22 mouse cellular contexts compared by ENCODE assay signal in the genomic region with DNA sequence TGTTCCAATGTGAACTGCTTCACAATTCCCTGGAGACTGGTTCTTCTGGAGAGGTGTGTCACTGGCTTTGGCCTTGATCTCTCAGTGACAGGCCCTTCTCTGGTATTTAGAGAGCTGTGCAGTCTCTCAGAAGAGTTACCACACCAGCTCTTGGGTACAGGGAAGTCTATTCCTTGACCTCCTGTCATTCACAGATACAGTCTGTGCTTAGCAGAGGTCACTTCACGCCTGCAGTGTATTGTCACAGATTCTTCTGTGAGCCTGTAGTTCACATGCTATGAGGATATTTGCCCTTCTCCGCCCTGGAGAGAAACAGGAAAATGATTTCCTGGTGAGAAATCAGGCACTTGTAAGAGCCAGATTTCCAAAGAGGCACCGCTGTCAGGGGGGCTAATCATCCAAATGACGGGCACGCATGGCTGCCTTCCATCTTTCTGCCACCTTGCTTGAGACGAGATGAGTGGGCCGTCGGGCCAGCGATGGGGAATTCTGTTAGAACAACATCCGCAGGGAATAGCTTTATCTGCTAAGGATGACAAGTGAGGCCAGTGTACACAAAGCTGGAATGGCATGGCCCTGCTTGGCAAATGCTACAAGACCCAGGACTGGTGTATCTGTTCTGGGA.
DNase-seq lines count a peak whose midpoint lies in the region; ATAC-seq and TF ChIP-seq lines count a peak whose summit lies in the region.
"Had no signal": no experiment of that assay in that cellular context is flagged by ENCODE, and none has a peak within 500 bp of the region (broad histone marks: within the 10 kb centered on the region; RNA-seq: fewer than 3 reads in every experiment).

No protein-coding gene starts in this region.

- no peak overlapping the region for H3K9ac ChIP-seq in midbrain, embryonic 14.5 days (replicated peaks; ENCODE audit: low read length)
- H3K9ac ChIP-seq in midbrain, embryonic 16.5 days (ENCODE audit: low read depth, low read length), result no peak overlapping the region
- H3K9ac ChIP-seq in heart, embryonic 14.5 days (ENCODE audit: low read length), result 0 out of 2 replicates have a peak overlapping the region, but pooled peaks have one; percentile 1
- H3K9ac ChIP-seq in hindbrain, embryonic 16.5 days (ENCODE audit: low read depth, low read length), result no peak overlapping the region
- H3K9ac ChIP-seq: forebrain, embryonic 12.5 days; limb, embryonic 12.5 days; liver, embryonic 12.5 days; lung, embryonic 14.5 days; midbrain, embryonic 12.5 days; neural tube, embryonic 15.5 days had no signal

- H3K4me1 ChIP-seq in heart, embryonic 10.5 days, result peaks cover 23% of the 10 kb centered on the region
- no peaks in the 10 kb centered on the region for H3K4me1 ChIP-seq in midbrain, embryonic 14.5 days (ENCODE audit: control insufficient read depth, insufficient read depth, low read length)
- no peaks in the 10 kb centered on the region for H3K4me1 ChIP-seq in midbrain, embryonic 16.5 days (ENCODE audit: control insufficient read depth, insufficient read depth, low read length)
- H3K4me1 ChIP-seq in heart, embryonic 14.5 days (ENCODE audit: control insufficient read depth in 2 of 2, insufficient read depth in 2 of 2, low read length in 2 of 2), result peaks cover 17 to 30% of the 10 kb centered on the region in 2 experiments
- H3K4me1 ChIP-seq in hindbrain, embryonic 16.5 days (ENCODE audit: control insufficient read depth, insufficient read depth, low read depth, low read length), result peaks cover 4% of the 10 kb centered on the region
- no peaks in the 10 kb centered on the region; the same call in 1 of the 2 replicates for H3K4me1 ChIP-seq in lung, adult 2 months (ENCODE audit: control insufficient read depth, insufficient read depth, low read length)
- H3K4me1 ChIP-seq: liver, embryonic 12.5 days had no signal

- H3K27ac ChIP-seq in heart, embryonic 10.5 days, result 0 out of 2 replicates have a peak overlapping the region, but pooled peaks have one; percentile 42
- 0 out of 2 replicates have a peak overlapping the region, but pooled peaks have one; percentile 5 for H3K27ac ChIP-seq in midbrain, embryonic 14.5 days (replicated peaks; ENCODE audit: low read depth, low read length)
- H3K27ac ChIP-seq in midbrain, embryonic 16.5 days (ENCODE audit: low read length), result no peak overlapping the region
- peak overlapping the region; percentile 34 to 82 for H3K27ac ChIP-seq in heart, embryonic 14.5 days (replicated peaks in 1 of 2; ENCODE audit: control insufficient read depth in 1 of 2, insufficient read depth in 1 of 2, low read depth in 2 of 2, low read length in 2 of 2)
- peak overlapping the region; percentile 13; the same call in 1 of the 2 replicates for H3K27ac ChIP-seq in hindbrain, embryonic 16.5 days (ENCODE audit: low read depth, low read length)
- H3K27ac ChIP-seq: forebrain, embryonic 12.5 days; limb, embryonic 12.5 days; liver, embryonic 12.5 days; macrophage; midbrain, embryonic 12.5 days; neural tube, embryonic 15.5 days had no signal

- no peak overlapping the region for H3K4me2 ChIP-seq in midbrain, embryonic 14.5 days (ENCODE audit: low read length)
- H3K4me2 ChIP-seq in midbrain, embryonic 16.5 days (ENCODE audit: low read length), result no peak overlapping the region
- H3K4me2 ChIP-seq in heart, embryonic 14.5 days (ENCODE audit: low read length), result 0 out of 2 replicates have a peak overlapping the region, but pooled peaks have one; percentile 1
- no peak overlapping the region for H3K4me2 ChIP-seq in hindbrain, embryonic 16.5 days (ENCODE audit: low read length)
- H3K4me2 ChIP-seq: forebrain, embryonic 12.5 days; limb, embryonic 12.5 days; liver, embryonic 12.5 days; lung, embryonic 14.5 days; midbrain, embryonic 12.5 days; neural tube, embryonic 15.5 days had no signal

- H3K9me3 ChIP-seq in heart, embryonic 10.5 days, result no peaks in the 10 kb centered on the region
- H3K9me3 ChIP-seq in midbrain, embryonic 14.5 days (ENCODE audit: control insufficient read depth, low read length), result no peaks in the 10 kb centered on the region
- no peaks in the 10 kb centered on the region for H3K9me3 ChIP-seq in midbrain, embryonic 16.5 days (replicated peaks; ENCODE audit: control insufficient read depth, low read length, poor library complexity, severe bottlenecking)
- H3K9me3 ChIP-seq in heart, embryonic 14.5 days (ENCODE audit: control insufficient read depth, low read length), result no peaks in the 10 kb centered on the region
- no peaks in the 10 kb centered on the region for H3K9me3 ChIP-seq in hindbrain, embryonic 16.5 days (ENCODE audit: control insufficient read depth, low read length)
- H3K9me3 ChIP-seq: forebrain, embryonic 12.5 days; limb, embryonic 12.5 days; liver, embryonic 12.5 days; midbrain, embryonic 12.5 days; neural tube, embryonic 15.5 days had no signal

- H3K27me3 ChIP-seq in heart, embryonic 10.5 days (ENCODE audit: insufficient read depth, poor library complexity, severe bottlenecking), result no peaks in the 10 kb centered on the region
- no peaks in the 10 kb centered on the region for H3K27me3 ChIP-seq in midbrain, embryonic 14.5 days (ENCODE audit: control insufficient read depth, insufficient read depth, low read length)
- no peaks in the 10 kb centered on the region for H3K27me3 ChIP-seq in midbrain, embryonic 16.5 days (ENCODE audit: control insufficient read depth, insufficient read depth, low read depth, low read length)
- no peaks in the 10 kb centered on the region for H3K27me3 ChIP-seq in heart, embryonic 14.5 days (ENCODE audit: control insufficient read depth, insufficient read depth, low read length)
- no peaks in the 10 kb centered on the region for H3K27me3 ChIP-seq in hindbrain, embryonic 16.5 days (replicated peaks; ENCODE audit: control insufficient read depth, insufficient read depth, low read length)
- H3K27me3 ChIP-seq: forebrain, embryonic 12.5 days; limb, embryonic 12.5 days; midbrain, embryonic 12.5 days; neural tube, embryonic 15.5 days had no signal

- H3K4me3 ChIP-seq in heart, embryonic 10.5 days, result no peak overlapping the region
- H3K4me3 ChIP-seq in midbrain, embryonic 14.5 days (replicated peaks; ENCODE audit: low read depth, low read length), result no peak overlapping the region
- no peak overlapping the region for H3K4me3 ChIP-seq in midbrain, embryonic 16.5 days (ENCODE audit: low read depth, low read length)
- no peak overlapping the region for H3K4me3 ChIP-seq in heart, embryonic 14.5 days (ENCODE audit: control insufficient read depth in 1 of 2, insufficient read depth in 1 of 2, low read depth in 1 of 2, low read length in 2 of 2)
- no peak overlapping the region for H3K4me3 ChIP-seq in hindbrain, embryonic 16.5 days (ENCODE audit: low read length)
- H3K4me3 ChIP-seq in lung, adult 2 months (replicated peaks; ENCODE audit: extremely low read depth, low read depth, low read length), result no peak overlapping the region
- H3K4me3 ChIP-seq: forebrain, embryonic 12.5 days; limb, embryonic 12.5 days; liver, embryonic 12.5 days; midbrain, embryonic 12.5 days; neural tube, embryonic 15.5 days had no signal

- DNase-seq in heart, embryonic 10.5 days (ENCODE audit: low spot score), result no peak
- DNase-seq in heart, postnatal 25 days (ENCODE audit: low spot score), result no peak
- DNase-seq in midbrain, embryonic 14.5 days, result peak; percentile 46
- no peak for DNase-seq in lung, adult 2 months
- no peak for DNase-seq in right cerebral cortex, postnatal 4 days
- DNase-seq: adrenal gland, postnatal 25 days; B cell, adult 2 months; cerebellum, adult 2 months; kidney, adult 8-10 months; kidney, postnatal 14 days; layer of hippocampus, adult 9-11 months; lung, embryonic 14.5 days; thymus, postnatal 25 days had no signal

- ATAC-seq in midbrain, embryonic 14.5 days (ENCODE audit: low FRiP score, low TSS enrichment), result no peak
- ATAC-seq in midbrain, embryonic 16.5 days, result no peak
- ATAC-seq in heart, embryonic 14.5 days (ENCODE audit: insufficient number of reproducible peaks, insufficient read depth, low FRiP score, low read depth), result peak; percentile 34; the same call in 1 of the 2 replicates
- ATAC-seq in hindbrain, embryonic 16.5 days, result peak; percentile 25; the same call in 1 of the 2 replicates
- ATAC-seq: liver, embryonic 12.5 days had no signal

- TF ChIP-seq CTCF in lung, adult 2 months (IDR thresholded peaks at IDR 0.05; ENCODE audit: insufficient read depth, low read length), result no peak

- H3K36me3 ChIP-seq in heart, embryonic 10.5 days, result no peaks in the 10 kb centered on the region
- H3K36me3 ChIP-seq in midbrain, embryonic 14.5 days (ENCODE audit: control insufficient read depth, insufficient read depth, low read length), result no peaks in the 10 kb centered on the region
- no peaks in the 10 kb centered on the region for H3K36me3 ChIP-seq in midbrain, embryonic 16.5 days (ENCODE audit: control insufficient read depth, insufficient read depth, low read length)
- no peaks in the 10 kb centered on the region for H3K36me3 ChIP-seq in heart, embryonic 14.5 days (ENCODE audit: control insufficient read depth, insufficient read depth, low read length)
- H3K36me3 ChIP-seq in hindbrain, embryonic 16.5 days (ENCODE audit: control insufficient read depth, insufficient read depth, low read length), result no peaks in the 10 kb centered on the region
- H3K36me3 ChIP-seq: forebrain, embryonic 12.5 days; limb, embryonic 12.5 days; liver, embryonic 12.5 days; midbrain, embryonic 12.5 days; neural tube, embryonic 15.5 days had no signal

- 51% methylated on average over 10 of the region's 10 CpGs for WGBS in heart, embryonic 10.5 days
- 48% methylated on average over 10 of the region's 10 CpGs for WGBS in midbrain, embryonic 14.5 days
- 50% methylated on average over 10 of the region's 10 CpGs for WGBS in midbrain, embryonic 16.5 days
- WGBS in heart, embryonic 14.5 days, result 19% methylated on average over 10 of the region's 10 CpGs
- WGBS in hindbrain, embryonic 16.5 days, result 45% methylated on average over 10 of the region's 10 CpGs
- 49% methylated on average over 10 of the region's 10 CpGs for WGBS in lung, adult 2 months

- intact Hi-C loops in heart, postnatal 25 days (cut with DNase I), result no loop called here

- TF ChIP-seq POLR2A in lung, adult 2 months (IDR thresholded peaks at IDR 0.05; ENCODE audit: borderline replicate concordance, extremely low read depth, low read depth, low read length), result no peak

Comparison
In these comparisons a context has a peak if more than half of its experiments do, and no peak if none do; other contexts are left out.
1. ATAC-seq: peak in heart, embryonic 14.5 days (single experiment) and hindbrain, embryonic 16.5 days (single experiment); none in midbrain, embryonic 14.5 days (single experiment) and midbrain, embryonic 16.5 days (single experiment).